Mouse (Mus musculus): ENCODE results near the gene Nynrin. TPM values are rescaled to one million over a fixed set of nuclear protein-coding genes. Genes with fewer than 3 reads are reported as not detected.

The Nynrin gene
- total RNA-seq (2021), result 10 to 100 TPM; 11.3 to 11.4 TPM
- long read RNA-seq, experiment 1, partial matches to known transcripts, result 0 of 1 reads
- long read RNA-seq, experiment 1, other reads (novel, unspliced or antisense), result 1 of 1 reads
- long read RNA-seq, experiment 2, partial matches to known transcripts, result 0 of 1 reads
- long read RNA-seq, experiment 2, other reads (novel, unspliced or antisense), result 1 of 1 reads

DNA sequence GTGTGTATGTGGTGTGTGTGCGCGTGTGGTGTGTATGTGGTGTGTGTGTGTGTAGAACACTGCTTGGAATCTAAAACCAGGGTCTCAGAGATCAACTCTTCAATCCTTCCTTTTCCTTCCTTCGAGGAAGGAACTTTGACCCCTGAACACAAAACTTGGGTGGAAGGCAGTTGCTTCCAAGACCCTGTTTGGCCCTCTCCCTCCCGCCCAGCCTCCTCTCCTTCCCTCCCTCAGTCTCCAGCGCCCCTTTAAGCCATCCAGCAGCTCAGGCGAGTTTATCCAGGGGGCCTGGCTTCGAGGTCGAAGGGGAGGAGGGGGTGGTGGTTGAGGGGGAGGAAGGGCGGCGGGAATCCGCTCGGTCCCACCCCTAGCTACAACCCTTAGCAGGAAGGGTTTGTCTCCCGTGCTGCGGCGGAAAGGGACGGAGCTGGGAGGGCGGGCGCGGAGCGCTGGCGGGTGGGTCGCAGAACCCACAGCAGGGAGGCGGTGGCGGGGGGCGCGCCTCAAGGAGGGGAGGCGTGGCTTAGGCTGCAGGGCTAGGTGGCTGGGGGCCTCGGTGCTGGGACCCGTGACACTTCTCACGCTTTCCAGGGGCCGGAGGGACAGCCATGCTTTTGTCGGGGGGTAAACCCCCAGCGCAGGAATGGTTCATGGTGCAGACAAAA, at the start of gene Nynrin:
Gene Nynrin (plus strand): TSS at position 390 of the 665 bp plus-strand sequence.
- peak; percentile 29 to 34 for DNase-seq (ENCODE audit: low spot score in 2 of 2)

DNA sequence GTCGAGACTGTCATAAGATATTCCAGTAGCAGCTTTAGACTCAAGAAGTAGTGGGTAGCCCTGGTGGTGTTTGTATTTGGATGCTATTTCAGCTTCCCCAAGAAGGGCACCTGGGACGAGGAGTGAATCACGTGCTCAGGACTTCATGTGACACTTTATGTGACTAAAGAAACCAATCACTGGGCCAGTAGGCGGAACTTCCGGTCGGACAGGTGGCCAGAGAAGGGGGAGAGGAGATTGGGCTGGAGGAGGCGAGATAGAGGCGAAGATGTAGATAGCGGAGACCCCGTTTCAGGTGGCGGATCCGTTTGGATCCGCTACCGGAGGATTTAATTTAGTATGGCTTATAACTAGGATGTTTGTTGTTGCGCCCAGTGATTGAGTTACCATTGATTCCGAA, 38.9 kb upstream of the Nynrin start:
- peak; percentile 22 to 53 for DNase-seq (ENCODE audit: low spot score in 2 of 2)

DNA sequence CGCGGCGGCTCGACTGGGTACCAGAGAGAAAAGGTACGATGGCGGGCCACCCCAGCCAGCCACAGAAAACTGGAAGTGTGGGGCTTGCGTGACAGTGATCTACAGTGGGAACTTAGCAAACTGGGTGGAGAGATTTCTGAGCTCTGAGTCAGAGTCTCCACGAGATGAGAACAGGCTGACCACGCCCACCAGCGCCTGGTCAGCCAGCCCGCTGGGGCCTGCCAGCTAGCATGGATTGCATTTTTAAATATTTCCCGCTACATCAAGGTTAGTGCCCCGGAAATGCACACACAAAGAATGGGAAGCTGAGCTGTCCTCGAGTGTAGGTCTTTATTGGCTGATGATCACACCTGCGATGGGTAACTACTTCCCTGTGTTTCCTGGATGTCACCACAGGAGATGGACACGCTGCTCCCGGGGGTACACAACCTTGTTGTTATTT, 38.5 kb upstream of the Nynrin start:
- DNase-seq (ENCODE audit: low spot score in 2 of 2), result no peak

DNA sequence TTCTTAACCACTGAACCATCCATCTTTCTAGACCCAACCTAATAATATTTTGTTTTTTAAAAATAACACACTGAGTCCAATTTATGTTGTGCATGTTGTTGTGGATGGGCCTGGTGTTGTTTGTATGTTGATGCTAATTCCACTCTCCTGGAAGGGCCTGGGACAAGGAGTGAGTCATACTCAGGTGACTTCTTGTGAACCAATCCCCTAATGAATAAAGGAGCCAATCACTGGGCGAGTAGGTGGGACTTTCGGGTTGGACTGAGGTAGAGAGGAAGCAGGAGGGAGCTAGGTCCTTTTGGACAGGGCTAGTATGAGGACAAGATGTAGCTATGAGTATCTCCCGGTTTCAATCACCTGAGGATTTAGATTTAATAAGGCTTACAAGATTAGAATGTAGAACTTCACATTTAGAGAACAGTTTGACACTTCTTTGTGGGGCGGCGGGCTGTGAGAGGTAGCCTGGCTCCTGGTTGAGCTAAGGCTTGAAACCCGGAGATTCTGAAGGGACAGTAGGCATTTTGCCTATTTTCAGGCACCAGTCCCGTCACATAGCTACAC, 33.9 kb upstream of the Nynrin start:
- no peak for DNase-seq (ENCODE audit: low spot score in 2 of 2)

DNA sequence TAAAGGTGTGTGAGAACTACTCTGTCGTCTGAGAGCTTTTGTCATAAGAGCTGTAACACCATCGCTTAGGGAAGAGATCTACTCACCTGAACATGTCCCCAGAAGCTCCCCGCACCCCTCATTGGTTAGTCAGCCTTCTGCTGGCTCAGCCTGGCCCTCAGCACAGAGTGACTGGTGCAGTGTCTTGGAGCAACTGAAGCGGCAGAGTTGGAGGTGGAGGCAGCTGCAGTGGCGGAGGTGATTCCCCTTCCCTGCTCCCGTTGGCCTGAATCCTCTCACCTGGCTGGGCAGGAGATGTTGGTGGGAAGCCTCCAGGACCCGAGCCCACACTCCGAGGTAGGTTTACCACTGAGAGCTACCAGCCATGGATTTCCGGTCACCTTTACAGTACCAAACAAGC, 33.2 kb upstream of the Nynrin start:
- no peak for DNase-seq (ENCODE audit: low spot score in 2 of 2)

DNA sequence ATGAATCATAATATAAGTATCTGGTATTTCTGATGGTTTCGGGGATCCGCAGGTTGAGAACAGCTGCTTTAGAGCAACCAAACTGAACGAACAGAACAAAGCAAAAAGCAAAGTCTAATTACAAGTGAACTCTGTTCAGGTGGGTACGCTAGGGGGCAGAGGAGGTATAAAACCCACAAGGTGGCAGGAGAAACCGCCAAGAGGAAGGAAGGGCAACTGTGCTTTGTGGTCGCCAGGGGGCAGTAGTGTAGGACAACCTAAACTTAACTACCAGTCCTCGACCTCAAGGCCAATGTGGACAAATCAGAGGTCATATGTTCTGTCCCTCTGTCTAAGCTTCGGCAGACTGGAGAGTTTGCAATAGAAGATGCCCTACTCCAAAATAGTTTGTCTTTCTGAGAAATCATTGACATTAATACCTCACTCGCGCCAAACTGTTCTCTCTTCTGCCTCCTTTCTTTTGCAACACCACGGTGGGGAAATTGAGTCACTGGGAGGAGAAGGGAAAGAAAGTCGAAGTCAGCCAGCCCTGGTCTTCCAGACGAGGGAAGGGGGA, 31.3 kb upstream of the Nynrin start:
- DNase-seq (ENCODE audit: low spot score in 2 of 2), result peak; percentile 60 to 65

DNA sequence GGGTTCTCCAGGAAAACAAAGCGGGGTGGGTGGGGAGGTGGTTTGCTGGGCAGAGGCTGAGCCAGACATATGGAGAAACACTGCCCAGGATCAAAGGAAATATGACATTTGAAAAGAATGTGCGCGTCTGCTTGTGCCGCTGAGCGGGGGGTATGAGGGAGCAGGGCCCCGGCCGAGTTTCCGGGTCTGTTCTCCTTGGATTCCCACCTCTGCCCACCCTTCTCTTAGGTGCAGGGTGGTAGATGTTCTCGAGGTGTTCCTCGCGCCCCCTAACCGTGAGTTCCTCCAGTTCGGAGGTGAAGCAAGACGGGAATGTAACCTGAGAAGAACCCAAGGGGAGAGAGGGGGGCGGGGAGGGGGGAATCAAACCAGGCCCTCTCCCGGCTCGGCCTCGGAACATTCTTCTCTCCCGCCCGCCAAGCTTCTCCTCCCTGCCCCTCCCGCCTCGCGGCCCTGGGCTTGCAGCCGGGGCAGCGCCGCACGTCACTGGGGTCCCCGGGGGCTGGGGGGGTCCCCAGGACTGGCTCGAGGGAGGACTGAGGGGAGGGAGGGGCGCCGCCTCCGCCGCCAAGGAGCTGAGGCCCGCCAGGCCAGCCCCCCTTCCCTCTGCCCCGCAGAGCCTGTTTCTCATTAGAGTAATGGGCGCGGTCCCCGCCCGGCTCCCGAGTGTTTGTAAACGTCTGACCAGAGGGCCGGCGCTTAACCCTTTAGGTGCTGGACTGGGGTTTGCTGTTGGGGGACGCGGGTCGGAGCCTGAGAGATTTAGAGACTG, 30.6 kb upstream of the Nynrin start, which contains the start of gene Nfatc4:
Gene Nfatc4 (plus strand): TSS at position 154 of the 772 bp plus-strand sequence.
- peak; percentile 33 to 48 for DNase-seq (ENCODE audit: low spot score in 2 of 2)

DNA sequence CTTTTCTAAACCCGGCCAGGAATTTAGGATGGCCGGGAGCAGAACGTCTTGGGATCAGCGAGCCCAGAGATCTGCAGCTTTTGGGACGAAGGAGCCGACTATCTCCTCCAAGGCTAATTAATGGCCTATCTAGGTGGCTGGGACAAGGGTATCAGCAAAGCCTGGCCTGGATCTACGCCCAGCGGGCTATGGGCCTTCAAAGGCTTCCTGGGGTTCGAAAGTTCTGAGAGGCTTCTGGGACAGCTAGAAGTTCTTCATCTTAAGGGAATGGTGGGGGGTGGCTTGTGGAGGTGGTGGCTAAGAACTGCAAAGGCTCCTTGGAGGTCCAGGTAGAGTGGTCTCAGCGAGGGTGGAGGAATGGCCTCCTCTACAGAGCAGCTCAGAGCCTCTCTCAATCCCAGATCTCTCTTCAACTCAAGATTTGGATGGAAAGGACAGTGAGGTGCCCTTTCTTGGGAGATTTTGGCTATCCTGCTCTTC, 29.8 kb upstream of the Nynrin start:
- DNase-seq (ENCODE audit: low spot score in 2 of 2), result no peak

DNA sequence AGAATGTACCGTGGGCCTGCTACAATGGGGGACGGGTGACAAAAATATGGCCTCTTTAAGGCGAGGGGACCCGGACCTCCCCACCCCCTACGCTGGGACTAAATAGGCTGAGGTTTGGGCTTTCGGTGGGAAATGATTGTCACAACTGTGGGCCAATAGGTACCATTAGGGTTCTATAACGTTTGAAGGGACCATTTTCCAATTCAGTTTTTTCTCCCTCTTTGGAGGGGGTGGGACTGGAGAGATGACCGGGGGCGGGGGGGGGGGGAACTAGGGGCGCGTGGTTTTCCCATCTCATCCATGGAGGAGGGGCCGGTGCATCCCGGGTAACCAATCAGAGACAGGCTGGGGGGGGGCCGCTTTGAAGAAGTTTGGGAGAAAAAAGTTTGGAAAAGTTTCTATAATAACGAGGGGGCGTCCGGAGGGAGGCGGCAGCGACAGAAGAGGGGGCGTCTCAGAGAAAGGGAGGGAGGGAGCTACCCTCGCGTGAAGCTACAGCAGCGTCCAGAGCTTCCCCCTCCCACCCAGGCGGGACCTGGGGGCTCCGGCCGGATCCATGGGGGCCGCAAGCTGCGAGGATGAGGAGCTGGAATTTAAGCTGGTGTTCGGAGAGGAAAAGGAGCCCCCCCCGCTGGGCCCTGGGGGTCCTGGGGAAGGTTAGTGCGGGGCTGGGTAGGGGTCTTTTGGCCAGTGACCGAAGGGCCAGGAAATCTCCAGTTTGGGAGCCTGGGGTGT, 29.2 kb upstream of the Nynrin start:
- no peak for DNase-seq (ENCODE audit: low spot score in 2 of 2)

DNA sequence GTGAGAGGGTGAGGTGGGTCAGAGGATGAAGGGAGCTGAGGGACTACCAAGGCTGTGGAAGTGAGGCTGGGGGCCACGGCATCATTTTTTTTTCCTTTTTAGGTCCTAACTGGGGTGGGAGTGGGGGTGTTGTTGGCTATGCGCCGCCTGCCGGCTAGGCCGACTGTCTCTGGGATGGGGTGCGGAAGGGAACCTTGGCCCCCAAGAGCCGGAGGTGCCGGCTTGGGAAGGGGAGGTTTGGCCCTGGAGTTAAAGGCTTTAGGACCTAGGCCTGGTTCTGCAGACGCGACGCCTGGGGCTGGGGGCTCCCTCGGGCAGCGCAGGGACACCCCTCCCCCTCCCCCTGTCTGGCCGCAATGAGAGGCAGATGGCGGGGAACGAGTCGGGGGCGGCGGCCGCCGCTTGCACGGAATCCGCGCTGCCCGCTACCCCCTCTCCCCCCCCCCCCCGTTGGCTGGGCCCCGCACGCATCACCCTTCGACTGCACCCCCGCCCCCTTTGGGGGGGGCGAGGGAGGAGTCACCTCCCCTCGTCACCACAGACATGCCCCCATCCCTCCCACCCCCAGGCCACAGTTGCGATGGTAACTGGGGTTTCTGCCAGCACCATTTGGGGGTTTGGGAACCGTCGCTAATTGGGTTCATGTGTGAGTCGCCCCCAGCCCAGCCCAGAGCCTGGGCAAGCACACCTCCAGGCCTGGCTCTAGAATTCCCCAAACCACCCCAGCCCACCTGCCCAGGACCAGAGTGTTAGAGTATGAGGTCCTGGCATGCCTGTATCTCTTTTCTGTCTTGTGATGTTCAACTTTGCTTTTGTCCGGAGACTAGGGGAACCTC, 28.4 kb upstream of the Nynrin start:
- peak; percentile 15 to 32 for DNase-seq (ENCODE audit: low spot score in 2 of 2)

DNA sequence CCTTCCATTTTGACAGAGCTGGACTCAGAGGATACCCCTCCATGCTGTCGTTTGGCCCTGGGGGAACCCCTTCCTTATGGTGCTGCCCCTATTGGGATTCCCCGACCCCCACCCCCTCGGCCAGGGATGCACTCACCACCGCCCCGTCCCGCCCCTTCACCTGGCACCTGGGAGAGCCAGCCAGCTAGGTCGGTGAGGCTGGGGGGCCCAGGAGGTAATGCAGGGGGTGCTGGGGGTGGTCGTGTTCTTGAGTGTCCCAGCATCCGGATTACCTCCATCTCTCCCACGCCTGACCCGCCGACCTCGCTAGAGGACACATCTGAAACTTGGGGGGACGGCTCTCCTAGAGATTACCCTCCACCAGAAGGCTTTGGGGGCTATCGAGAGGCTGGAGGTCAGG, 27.7 kb upstream of the Nynrin start:
- no peak for DNase-seq (ENCODE audit: low spot score in 2 of 2)

DNA sequence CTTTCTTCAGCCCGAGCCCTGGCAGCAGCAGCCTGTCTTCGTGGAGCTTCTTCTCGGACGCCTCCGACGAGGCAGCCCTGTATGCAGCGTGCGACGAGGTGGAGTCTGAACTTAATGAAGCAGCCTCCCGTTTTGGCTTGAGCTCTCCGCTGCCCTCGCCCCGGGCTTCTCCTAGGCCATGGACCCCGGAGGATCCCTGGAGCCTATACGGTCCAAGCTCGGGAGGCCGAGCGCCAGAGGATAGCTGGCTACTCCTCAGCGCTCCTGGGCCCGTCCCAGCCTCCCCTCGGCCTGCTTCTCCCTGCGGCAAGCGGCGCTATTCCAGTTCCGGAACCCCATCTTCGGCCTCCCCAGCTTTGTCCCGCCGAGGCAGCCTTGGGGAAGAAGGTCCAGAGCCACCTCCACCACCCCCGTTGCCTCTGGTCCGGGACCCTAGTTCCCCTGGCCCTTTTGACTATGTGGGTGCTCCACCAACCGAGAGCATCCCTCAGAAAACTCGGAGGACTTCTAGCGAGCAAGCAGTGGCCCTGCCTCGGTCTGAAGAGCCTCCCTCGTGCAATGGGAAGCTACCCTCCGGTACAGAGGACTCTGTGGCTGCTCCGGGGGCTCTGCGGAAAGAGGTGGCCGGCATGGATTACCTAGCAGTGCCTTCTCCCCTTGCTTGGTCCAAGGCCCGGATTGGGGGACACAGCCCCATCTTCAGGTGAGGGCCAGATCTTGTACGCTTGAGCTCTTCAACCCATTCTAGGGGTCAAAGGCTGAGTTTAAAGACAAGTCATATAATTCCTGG, 27.1 kb upstream of the Nynrin start:
- no peak for DNase-seq (ENCODE audit: low spot score in 2 of 2)

DNA sequence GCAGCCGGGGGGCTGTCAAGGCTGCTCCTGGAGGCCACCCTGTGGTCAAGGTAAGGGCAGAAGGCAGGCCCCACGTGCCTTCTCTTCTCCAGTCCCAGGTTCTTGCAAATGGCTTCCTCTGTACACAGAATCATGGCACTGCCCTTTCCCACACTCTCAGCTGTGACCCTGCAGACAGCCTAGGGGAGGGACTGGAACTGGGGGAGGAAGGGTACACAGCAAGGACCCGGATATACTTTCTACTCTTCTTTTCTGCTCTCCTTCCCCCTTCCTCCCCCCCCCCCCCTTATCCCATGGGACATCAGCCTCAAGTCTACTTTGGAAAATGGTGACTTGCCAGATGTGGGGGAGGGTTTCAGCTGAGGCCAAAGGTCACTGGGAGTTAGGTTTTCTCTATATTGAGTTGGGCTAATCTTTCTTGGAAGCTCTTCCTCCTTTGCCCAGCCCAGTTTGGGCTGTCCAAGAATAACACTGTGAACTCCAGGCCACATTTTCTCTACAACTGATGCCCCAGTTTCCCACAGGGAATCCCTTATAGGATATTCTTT, 25.0 kb upstream of the Nynrin start:
- DNase-seq (ENCODE audit: low spot score in 2 of 2), result no peak

DNA sequence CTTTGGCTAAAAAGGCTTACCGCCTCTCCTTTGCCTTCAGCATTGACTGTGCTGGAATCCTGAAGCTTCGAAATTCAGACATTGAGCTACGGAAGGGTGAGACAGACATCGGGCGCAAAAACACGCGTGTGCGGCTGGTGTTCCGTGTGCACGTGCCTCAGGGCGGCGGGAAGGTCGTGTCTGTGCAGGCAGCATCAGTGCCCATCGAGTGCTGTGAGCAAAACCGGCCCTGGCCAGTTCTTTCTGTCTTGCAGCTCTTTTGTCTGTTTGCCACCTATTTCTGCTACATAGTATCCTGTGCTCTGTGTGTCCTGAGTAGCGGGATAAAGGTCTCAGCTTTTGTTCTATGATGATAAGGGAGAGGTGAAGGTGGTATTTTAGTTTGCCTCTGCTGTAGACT, 24.0 kb upstream of the Nynrin start:
- no peak for DNase-seq (ENCODE audit: low spot score in 2 of 2)

DNA sequence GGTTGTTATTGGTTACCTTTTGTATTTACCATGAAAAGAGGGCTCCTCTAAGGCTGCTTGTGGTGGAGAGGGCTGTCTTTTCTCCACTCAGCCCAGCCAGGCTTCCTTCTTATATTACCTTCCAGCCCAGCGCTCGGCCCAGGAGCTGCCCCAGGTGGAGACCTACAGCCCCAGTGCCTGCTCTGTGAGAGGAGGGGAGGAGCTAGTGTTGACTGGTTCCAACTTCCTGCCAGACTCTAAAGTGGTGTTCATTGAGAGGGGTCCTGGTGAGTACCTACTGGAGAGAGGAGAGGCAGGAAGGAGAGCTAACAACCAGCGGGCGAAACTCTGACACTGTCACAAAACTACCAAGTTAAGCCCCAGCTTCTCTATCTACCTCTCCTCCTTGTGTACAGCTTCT, 23.5 kb upstream of the Nynrin start:
- DNase-seq (ENCODE audit: low spot score in 2 of 2), result no peak

DNA sequence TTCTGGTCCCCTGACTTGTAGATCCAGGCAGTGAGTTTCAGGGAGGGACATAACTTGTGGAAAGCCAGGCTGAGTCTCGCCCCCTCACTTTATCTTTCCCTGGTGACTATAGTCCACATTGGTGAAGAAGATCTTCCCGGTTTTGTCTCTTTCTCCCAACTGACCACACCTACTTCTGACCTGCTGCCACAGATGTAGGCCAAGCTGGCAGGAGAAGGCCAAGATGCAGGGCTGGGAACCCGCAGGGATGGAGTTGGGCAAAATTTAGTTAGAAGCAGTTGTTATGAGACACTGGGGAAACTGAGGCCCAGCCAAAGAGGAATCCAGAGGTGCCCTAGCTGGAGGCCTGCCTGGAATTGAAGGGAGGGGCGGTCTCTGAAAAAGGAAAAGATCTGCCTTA, 20.7 kb upstream of the Nynrin start:
- no peak for DNase-seq (ENCODE audit: low spot score in 2 of 2)

DNA sequence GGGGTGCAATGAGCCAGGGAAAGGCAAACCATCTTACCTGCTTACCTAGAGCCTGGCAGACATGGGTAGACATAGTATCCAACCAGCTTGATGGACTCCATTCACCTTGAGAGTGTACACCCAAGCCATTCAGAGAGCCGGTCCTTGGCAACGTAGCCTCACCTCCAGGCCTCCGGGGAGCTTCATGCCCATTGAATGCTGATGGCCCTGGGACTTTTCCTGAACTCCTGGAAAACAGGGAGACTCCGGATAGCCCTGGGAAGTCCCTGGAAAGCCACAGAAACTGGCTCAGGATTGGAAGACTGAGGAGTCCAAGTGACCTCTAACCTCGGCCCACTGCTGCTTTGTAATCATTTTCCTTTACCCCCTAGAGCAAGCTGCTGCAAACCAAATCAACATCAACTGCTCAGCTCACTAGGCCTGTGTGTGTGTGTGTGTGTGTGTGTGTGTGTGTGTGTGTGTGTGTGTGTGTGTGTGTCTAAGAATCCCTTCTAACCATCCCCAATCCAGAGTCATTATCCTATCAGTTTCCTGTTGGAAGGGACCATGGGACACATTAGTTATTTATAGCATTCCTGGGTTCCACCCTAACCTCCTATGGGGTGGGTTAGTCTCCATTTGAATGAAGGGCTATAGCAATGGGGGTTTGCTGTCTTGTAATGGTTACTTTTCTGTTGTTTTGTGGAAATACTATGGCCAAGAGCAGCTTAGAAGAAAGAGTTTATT, 18.8 kb upstream of the Nynrin start:
- DNase-seq (ENCODE audit: low spot score in 2 of 2), result no peak

DNA sequence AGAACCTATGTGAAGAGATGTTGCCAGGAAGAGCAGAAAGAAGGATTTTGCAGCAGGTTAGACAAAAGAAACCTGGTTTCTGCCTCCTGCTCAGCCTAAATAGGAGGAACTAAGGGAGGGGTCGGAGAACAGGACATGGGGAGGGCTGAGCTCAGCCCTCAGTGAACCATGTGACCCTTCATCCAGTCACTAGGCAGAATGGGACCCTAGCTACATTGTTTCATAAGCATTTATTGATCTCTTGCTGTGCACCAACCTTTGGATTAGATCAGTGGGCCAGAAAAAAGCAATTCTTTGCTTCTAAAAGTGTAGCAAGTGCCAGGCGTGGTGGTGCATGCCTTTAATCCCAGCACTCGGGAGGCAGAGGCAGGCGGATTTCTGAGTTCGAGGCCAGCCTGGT, 15.5 kb upstream of the Nynrin start:
- DNase-seq (ENCODE audit: low spot score in 2 of 2), result no peak
